Mouse (Mus musculus) heart, embryonic 11.5 days (tissue): ENCODE measurements around the gene Wdfy4. TPM values are rescaled to one million over a fixed set of nuclear protein-coding genes. Genes with fewer than 3 reads are reported as not detected.
A peak's percentile ranks its signal among the peaks of the same experiment; 100 is the strongest.

Experiments used
- ATAC-seq: fragments of 200-750 bp; cut with Nextera tagmentation; replicated peaks from 2 replicates; pipeline ENCODE4 v1.8.0; 2017; ENCODE audit warnings: moderate library complexity; ENCODE audit not compliant: insufficient number of reproducible peaks, low FRiP score, low TSS enrichment
- H3K27ac ChIP-seq: fragments of 300-500 bp; sonication (generic); 2 replicates; pipeline ENCODE4 v1.5.1; 2014; ENCODE audit warnings: mild to moderate bottlenecking, low read depth, low read length
- H3K27me3 ChIP-seq: fragments of 300-500 bp; sonication (generic); 2 replicates; pipeline ENCODE4 v1.6.1; 2014; ENCODE audit warnings: mild to moderate bottlenecking, low read length, mixed read lengths; ENCODE audit not compliant: control insufficient read depth, insufficient read depth
- H3K36me3 ChIP-seq: fragments of 300-500 bp; sonication (generic); 2 replicates; pipeline ENCODE4 v1.6.1; 2014; ENCODE audit warnings: mild to moderate bottlenecking, low read length, moderate library complexity, mixed read lengths; ENCODE audit not compliant: control insufficient read depth, insufficient read depth
- H3K4me1 ChIP-seq: fragments of 300-500 bp; sonication (generic); 2 replicates; pipeline ENCODE4 v1.6.1; 2014; ENCODE audit warnings: low read length; ENCODE audit not compliant: control insufficient read depth, insufficient read depth
- H3K4me2 ChIP-seq: fragments of 300-500 bp; sonication (generic); 2 replicates; pipeline ENCODE4 v1.6.1; 2014; ENCODE audit warnings: mild to moderate bottlenecking, moderate library complexity
- H3K4me3 ChIP-seq: fragments of 300-500 bp; sonication (generic); 2 replicates; pipeline ENCODE4 v1.5.1; 2014; ENCODE audit warnings: low read depth, low read length
- H3K9ac ChIP-seq: fragments of 300-500 bp; sonication (generic); 2 replicates; pipeline ENCODE4 v1.6.1; 2014; ENCODE audit warnings: mild to moderate bottlenecking, low read depth, low read length, moderate library complexity
- H3K9me3 ChIP-seq: fragments of 300-500 bp; sonication (generic); replicated peaks from 2 replicates; pipeline ENCODE4 v1.6.1; 2016; ENCODE audit warnings: low read length; ENCODE audit not compliant: control insufficient read depth
- WGBS: fragments of 180-500 bp; shearing (Covaris S2); extraction: QIAGEN DNeasy Blood & Tissue Kit; methylation state at CpG from one replicate; pipeline ENCODE4 v1.1.7; 2014; ENCODE audit not compliant: insufficient replicate concordance; 5-methylcytosine and 5-hydroxymethylcytosine counted together
- polyA plus RNA-seq: library from polyadenylated mRNA; unstranded; fragments of >200 nt; fragmentation: Nextera tagmentation; extraction: Ambion mirVana; gene quantifications from 2 replicates; pipeline ENCODE4 v1.2.1, GENCODE M21; 2014

Wdfy4 gene
- polyA plus RNA-seq, 1 experiment from 2014 or later: 0.19 TPM

DNA sequence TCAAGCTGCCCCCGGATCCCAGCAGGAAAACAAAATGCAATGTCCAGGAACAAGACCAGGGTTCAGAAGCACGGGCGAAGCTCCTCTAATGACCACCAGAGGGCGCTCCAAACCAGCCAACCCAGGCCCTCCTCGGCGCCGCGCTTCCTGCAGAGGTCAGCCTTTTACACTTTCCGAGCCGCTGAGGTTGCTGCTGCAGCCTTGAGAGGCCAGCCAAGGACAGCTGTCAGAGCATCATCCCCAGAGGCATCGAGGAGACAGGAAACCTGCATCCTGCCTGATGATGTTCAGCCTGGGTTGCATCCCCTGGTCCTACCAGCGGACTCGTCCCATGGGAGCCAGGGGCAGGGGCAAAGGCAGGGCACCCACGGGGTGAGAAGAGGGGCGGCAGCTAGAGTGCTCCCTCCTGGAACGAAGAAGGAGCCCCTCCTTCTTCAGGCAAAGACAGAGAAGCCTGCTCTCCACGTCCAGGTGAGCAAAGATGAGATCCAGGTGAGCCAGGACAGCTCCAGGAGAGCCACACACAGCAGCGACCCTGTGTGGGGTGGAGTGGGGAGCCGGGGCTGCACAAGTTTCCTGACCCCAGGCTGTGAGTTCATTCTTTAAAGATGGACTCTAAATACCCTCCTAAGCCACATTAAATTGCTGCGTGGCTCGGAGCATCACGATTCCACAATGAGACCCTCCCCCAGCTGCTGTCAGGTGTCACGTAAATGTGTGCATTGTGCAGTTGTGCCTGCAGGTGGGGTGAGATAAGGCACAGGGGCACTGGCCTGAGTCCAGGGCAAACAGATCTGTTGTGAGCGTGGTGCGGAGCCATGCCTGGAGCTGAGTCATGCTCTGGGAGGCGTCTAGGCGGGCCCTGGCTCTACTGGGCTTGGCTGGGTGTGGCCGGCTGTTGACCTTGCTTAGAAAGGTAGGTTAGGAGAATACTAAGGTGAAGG is 28.8 kb upstream of the Wdfy4 start, which contains the start of gene Arhgap22:
TSS of gene Arhgap22 (plus strand) at position 204 of the 944 bp plus-strand sequence.
- Histone ChIP-seq H3K9me3 (no peaks in the 10 kb centered on the region), H3K9ac (no peak within 1 kb of the TSS), H3K36me3 (no peaks in the 10 kb centered on the region), H3K4me2 (peak within 1 kb of the TSS; percentile 35), H3K4me1 (peaks cover 9% of the 10 kb centered on the region), H3K4me3 (no peak within 1 kb of the TSS), H3K27me3 (peaks cover 21% of the 10 kb centered on the region), H3K27ac (no peak within 1 kb of the TSS)
- ATAC-seq: peak; percentile 77
- WGBS: 15% methylated on average over 28 of the region's 28 CpGs

DNA sequence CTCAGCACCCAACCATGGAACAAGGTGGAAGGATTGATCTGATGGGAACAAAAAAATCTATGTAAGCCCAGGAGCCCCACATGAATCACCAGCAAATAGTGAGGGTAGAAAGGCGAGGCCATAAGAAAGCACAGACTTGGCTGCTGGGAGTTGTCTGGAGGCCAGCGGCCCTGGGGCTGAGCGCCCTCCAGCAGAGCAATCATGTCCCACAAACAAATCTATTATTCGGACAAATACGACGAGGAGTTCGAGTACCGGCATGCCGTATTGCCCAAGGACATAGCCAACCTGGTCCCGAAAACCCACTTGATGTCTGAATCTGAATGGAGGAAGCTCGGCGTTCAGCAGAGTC is 27.6 kb upstream of the Wdfy4 start:
- Histone ChIP-seq H3K9ac (no peak overlapping the region), H3K4me2 (no peak overlapping the region), H3K9me3 (no peaks in the 10 kb centered on the region), H3K4me1 (peaks cover 9% of the 10 kb centered on the region), H3K36me3 (no peaks in the 10 kb centered on the region), H3K4me3 (no peak overlapping the region), H3K27me3 (peaks cover 23% of the 10 kb centered on the region), H3K27ac (no peak overlapping the region)
- ATAC-seq: no peak
- 83% methylated on average over 12 of the region's 12 CpGs for WGBS

- no peaks in the 10 kb centered on the region for H3K9me3 ChIP-seq
- H3K9ac ChIP-seq: no peak overlapping the region
- H3K4me1 ChIP-seq: peaks cover 9% of the 10 kb centered on the region
- H3K27me3 ChIP-seq: peaks cover 26% of the 10 kb centered on the region
- no peak for ATAC-seq
- H3K36me3 ChIP-seq: no peaks in the 10 kb centered on the region
- H3K4me3 ChIP-seq: no peak overlapping the region
- H3K4me2 ChIP-seq: no peak overlapping the region
- 56% methylated on average over 5 of the region's 5 CpGs for WGBS
- H3K27ac ChIP-seq: no peak overlapping the region
These were observed 27.1 kb upstream of the Wdfy4 start for GRCm38 (mm10) chr14:33212271-33212957.

- no peak for ATAC-seq
- Histone ChIP-seq H3K9me3 (no peaks in the 10 kb centered on the region), H3K4me1 (peaks cover 9% of the 10 kb centered on the region), H3K4me2 (no peak overlapping the region), H3K36me3 (no peaks in the 10 kb centered on the region), H3K27me3 (peaks cover 16% of the 10 kb centered on the region), H3K27ac (no peak overlapping the region), H3K9ac (no peak overlapping the region), H3K4me3 (no peak overlapping the region)
- WGBS: 75% methylated on average over 8 of the region's 8 CpGs
These were observed 25.5 kb upstream of the Wdfy4 start for GRCm38 (mm10) chr14:33210806-33211205.

- 0 out of 2 replicates have a peak, but pooled peaks cover 7% of the 10 kb centered on the region for H3K27me3 ChIP-seq
- H3K4me2 ChIP-seq: no peak overlapping the region
- H3K36me3 ChIP-seq: no peaks in the 10 kb centered on the region
- 21% methylated on average over 5 of the region's 5 CpGs for WGBS
- no peak overlapping the region for H3K27ac ChIP-seq
- no peak for ATAC-seq
- no peaks in the 10 kb centered on the region for H3K9me3 ChIP-seq
- H3K9ac ChIP-seq: no peak overlapping the region
- no peak overlapping the region for H3K4me3 ChIP-seq
- no peaks in the 10 kb centered on the region for H3K4me1 ChIP-seq
These were observed 23.0 kb upstream of the Wdfy4 start for GRCm38 (mm10) chr14:33208331-33208730.

DNA sequence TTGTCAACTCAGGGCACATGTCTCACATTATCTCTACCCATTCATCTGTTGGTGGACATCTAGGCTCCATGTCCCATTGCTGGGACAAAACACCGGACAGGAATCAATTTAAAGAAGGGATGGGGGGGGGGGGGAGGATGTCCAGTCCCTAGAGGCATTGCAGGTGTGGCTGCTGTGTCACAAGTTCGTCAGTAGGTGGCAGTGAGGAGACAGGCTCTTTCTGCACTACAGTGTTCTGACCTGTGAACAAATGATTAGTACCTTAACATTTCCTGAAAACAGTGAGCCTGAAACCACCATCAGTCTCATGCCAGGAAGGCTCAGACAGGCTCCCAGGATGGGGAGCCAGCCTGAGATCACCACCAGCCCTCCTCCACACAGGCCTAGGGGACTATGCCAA is 21.7 kb upstream of the Wdfy4 start:
- no peaks in the 10 kb centered on the region for H3K4me1 ChIP-seq
- WGBS: 6% methylated on average over 2 of the region's 2 CpGs
- no peak for ATAC-seq

DNA sequence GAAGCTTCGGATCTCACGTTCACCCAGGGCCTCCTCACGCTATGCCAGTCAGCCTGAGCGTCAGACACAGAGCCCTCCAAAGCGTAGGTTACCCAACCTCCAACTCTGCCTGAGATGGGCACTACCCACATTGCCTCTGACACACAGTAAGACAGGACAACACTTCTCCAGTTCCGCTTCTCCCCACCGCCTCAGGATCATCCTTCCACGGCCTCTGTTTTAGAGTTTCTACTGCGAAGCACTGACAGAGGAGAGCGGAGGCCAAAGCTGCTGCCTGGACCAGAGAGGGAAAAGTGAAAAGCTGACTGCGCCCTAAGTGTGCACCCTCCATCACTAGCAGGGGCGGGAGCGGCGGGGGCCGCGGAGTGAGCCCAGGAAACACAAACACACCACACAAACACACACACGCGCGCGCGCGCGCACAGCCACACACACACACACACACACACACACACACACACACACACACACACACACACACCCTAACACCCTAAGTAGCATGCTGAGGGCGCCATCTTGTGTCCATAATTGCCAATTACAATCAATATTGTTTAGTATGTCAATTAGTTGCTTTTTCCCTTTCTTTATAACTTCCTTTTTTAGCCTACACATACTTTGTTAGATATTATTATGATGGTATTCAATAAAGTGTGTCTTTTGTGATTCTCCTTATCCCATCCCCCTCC is 20.1 kb upstream of the Wdfy4 start:
- no peaks in the 10 kb centered on the region for H3K36me3 ChIP-seq
- H3K9ac ChIP-seq: no peak overlapping the region
- ATAC-seq: no peak
- H3K27ac ChIP-seq: no peak overlapping the region
- no peaks in the 10 kb centered on the region for H3K9me3 ChIP-seq
- WGBS: 32% methylated on average over 24 of the region's 24 CpGs
- H3K27me3 ChIP-seq: 0 out of 2 replicates have a peak, but pooled peaks cover 5% of the 10 kb centered on the region
- H3K4me1 ChIP-seq: no peaks in the 10 kb centered on the region
- H3K4me2 ChIP-seq: peak overlapping the region; percentile 40
- H3K4me3 ChIP-seq: no peak overlapping the region

More for the DNA sequence above, 21.7 kb upstream of the Wdfy4 start:
- no peak overlapping the region for H3K4me2 ChIP-seq
- no peaks in the 10 kb centered on the region for H3K9me3 ChIP-seq
- H3K27me3 ChIP-seq: 0 out of 2 replicates have a peak, but pooled peaks cover 5% of the 10 kb centered on the region
- H3K27ac ChIP-seq: no peak overlapping the region
- H3K4me3 ChIP-seq: no peak overlapping the region
- no peaks in the 10 kb centered on the region for H3K36me3 ChIP-seq
- no peak overlapping the region for H3K9ac ChIP-seq

DNA sequence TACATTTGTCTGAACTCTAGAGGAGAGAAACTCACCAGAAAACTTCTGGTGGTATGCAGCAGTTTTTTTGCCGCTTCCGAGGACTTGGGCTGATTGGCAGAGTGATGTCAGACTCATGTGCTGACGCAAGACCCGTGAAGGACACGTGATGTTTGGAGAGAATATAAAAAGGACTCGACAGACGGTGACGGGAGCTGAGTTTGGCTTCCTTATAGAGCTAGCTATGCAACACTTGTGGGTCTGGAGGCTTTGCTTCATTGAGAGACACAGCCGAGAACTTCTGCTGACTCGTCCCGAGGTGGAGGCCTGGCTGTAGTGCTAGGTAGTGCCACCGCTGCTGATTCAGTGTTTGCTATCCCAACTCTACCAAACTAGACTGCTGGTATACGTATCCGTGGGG is 18.5 kb upstream of the Wdfy4 start:
- Histone ChIP-seq H3K4me1 (no peaks in the 10 kb centered on the region), H3K36me3 (no peaks in the 10 kb centered on the region)
- 81% methylated on average over 14 of the region's 14 CpGs for WGBS

More for the DNA sequence above, 18.5 kb upstream of the Wdfy4 start:
- no peaks in the 10 kb centered on the region for H3K9me3 ChIP-seq
- H3K27ac ChIP-seq: no peak overlapping the region
- no peak overlapping the region for H3K9ac ChIP-seq
- no peak overlapping the region for H3K4me2 ChIP-seq
- no peak overlapping the region for H3K4me3 ChIP-seq
- 0 out of 2 replicates have a peak, but pooled peaks cover 5% of the 10 kb centered on the region for H3K27me3 ChIP-seq
- ATAC-seq: no peak
